Mouse (Mus musculus) embryonic facial prominence, embryonic 11.5 days (tissue): ENCODE measurements around the gene Rbm15. TPM values are rescaled to one million over a fixed set of nuclear protein-coding genes. Genes with fewer than 3 reads are reported as not detected.

Source experiments
- ATAC-seq: fragments of 200-750 bp; cut with Nextera tagmentation; replicated peaks from 2 replicates; pipeline ENCODE4 v1.8.0; 2017; ENCODE audit warnings: low read depth; ENCODE audit not compliant: insufficient number of reproducible peaks, low FRiP score, low TSS enrichment
- DNase-seq: peaks from one replicate; pipeline ENCODE4 v3.0.0-alpha.2; 2015; ENCODE audit warnings: low spot score
- H3K27ac ChIP-seq: fragments of 300-500 bp; sonication (generic); replicated peaks from 2 replicates; pipeline ENCODE4 v1.5.1; 2014; ENCODE audit warnings: mild to moderate bottlenecking, low read depth, low read length, control low read depth
- H3K27me3 ChIP-seq: fragments of 300-500 bp; sonication (generic); 2 replicates; pipeline ENCODE4 v1.6.1; 2014; ENCODE audit warnings: mild to moderate bottlenecking, low read length, moderate library complexity, mixed read lengths; ENCODE audit not compliant: control insufficient read depth, insufficient read depth
- H3K36me3 ChIP-seq: fragments of 300-500 bp; sonication (generic); replicated peaks from 2 replicates; pipeline ENCODE4 v1.6.1; 2014; ENCODE audit warnings: low read depth, mild to moderate bottlenecking, low read length, moderate library complexity, mixed read lengths; ENCODE audit not compliant: control insufficient read depth, insufficient read depth
- H3K4me1 ChIP-seq: fragments of 300-500 bp; sonication (generic); 2 replicates; pipeline ENCODE4 v1.6.1; 2014; ENCODE audit warnings: low read length, mixed read lengths; ENCODE audit not compliant: control insufficient read depth, insufficient read depth
- H3K4me2 ChIP-seq: fragments of 300-500 bp; sonication (generic); 2 replicates; pipeline ENCODE4 v1.6.1; 2014; ENCODE audit warnings: low read depth, mild to moderate bottlenecking, control low read depth, low read length, moderate library complexity
- H3K4me3 ChIP-seq: fragments of 300-500 bp; sonication (generic); 2 replicates; pipeline ENCODE4 v1.5.1; 2014; ENCODE audit warnings: low read depth, low read length, control low read depth
- H3K9ac ChIP-seq: fragments of 300-500 bp; sonication (generic); replicated peaks from 2 replicates; pipeline ENCODE4 v1.6.1; 2014; ENCODE audit warnings: mild to moderate bottlenecking, control low read depth, low read length
- H3K9me3 ChIP-seq: fragments of 300-500 bp; sonication (generic); replicated peaks from 2 replicates; pipeline ENCODE4 v1.6.1; 2016; ENCODE audit warnings: mild to moderate bottlenecking, low read length, inconsistent platforms, mixed read lengths; ENCODE audit not compliant: control insufficient read depth
- WGBS: fragments of 180-500 bp; shearing (Covaris S2); extraction: QIAGEN DNeasy Blood & Tissue Kit; methylation state at CpG from one replicate; pipeline ENCODE4 v1.1.7; 2014; 5-methylcytosine and 5-hydroxymethylcytosine counted together
- polyA plus RNA-seq: library from polyadenylated mRNA; unstranded; fragments of >200 nt; fragmentation: Nextera tagmentation; extraction: Ambion mirVana; gene quantifications from 2 replicates; pipeline ENCODE4 v1.2.1, GENCODE M21; 2014

Gene Rbm15
- polyA plus RNA-seq, 1 experiment from 2014 or later = 20.6 TPM

GRCm38 (mm10) chr3:107343971-107344370 is 10.5 kb upstream of the Rbm15 start:
- Histone ChIP-seq H3K27me3 (no peaks in the 10 kb centered on the region), H3K9me3 (no peaks in the 10 kb centered on the region), H3K27ac (no peak overlapping the region), H3K4me2 (no peak overlapping the region), H3K9ac (no peak overlapping the region), H3K36me3 (no peaks in the 10 kb centered on the region), H3K4me1 (no peaks in the 10 kb centered on the region), H3K4me3 (no peak overlapping the region)
- ATAC-seq = no peak
- 60% methylated on average over 3 of the region's 3 CpGs for WGBS
- no peak for DNase-seq

DNA sequence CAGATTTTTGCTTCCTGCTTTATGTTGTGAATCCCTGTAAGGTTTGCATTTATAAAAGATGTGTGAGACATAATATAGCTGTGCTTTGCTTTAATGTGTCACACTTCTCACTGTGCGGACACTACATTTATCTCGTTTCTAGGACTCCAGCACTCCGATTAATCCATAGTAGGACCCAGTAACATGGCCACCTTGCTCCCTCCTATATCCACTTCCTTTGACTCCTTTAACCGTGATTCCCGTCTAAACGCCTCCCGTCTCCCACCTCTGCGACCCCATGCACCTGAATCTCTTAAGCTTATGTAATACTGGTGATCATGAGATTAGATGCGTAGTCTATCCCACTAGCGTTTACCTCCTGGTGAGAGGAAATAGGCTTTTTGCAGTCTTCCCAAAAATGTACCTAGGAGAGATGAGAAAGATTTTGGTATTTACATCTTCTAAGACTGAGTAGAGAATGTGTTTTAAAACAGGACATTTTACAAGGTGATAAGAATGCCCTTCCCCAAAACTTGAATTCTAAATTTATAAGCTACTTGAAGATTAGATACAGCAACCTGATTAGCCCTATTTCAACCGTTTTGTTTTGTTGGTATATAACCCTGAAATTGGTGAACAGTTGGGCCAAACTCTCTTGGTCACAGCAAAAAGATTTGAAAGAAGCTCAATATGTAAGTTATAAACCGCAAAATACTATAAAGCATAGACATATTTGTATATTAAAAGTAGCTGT is 895 bp upstream of the Rbm15 start:
- Histone ChIP-seq H3K36me3 (peaks cover 5% of the 10 kb centered on the region), H3K4me1 (peaks cover 6% of the 10 kb centered on the region), H3K9ac (peak overlapping the region; percentile 94), H3K27me3 (no peaks in the 10 kb centered on the region), H3K27ac (peak overlapping the region; percentile 97), H3K9me3 (no peaks in the 10 kb centered on the region), H3K4me3 (peak overlapping the region; percentile 95), H3K4me2 (peak overlapping the region; percentile 67)
- DNase-seq = peak; percentile 33
- ATAC-seq = no peak
- WGBS = 12% methylated on average over 12 of the region's 12 CpGs

DNA sequence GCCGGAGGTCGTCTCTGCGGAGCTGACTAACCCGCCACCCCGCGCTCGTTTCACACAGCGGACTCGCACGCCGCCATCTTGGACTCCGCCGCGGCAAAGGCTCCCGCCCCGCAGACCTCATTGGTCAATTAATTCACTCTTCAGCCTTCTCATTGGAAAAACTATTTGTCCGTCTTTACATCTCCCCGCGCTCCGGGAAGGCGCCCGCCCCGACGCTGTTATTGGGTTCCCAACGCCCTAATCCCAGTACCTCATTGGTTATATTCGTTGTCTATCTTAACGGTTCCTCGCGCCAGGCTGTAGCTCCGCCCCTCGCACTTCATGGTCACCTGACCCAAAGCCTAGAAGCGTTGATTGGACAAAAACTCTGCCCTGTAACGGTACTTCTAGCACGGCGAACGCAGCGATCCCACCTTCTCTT is 503 bp downstream of the Rbm15 start:
- peaks cover 5% of the 10 kb centered on the region for H3K36me3 ChIP-seq
- no peaks in the 10 kb centered on the region for H3K27me3 ChIP-seq
- H3K4me1 ChIP-seq = peaks cover 6% of the 10 kb centered on the region
- peak overlapping the region; percentile 74; the same call in 1 of the 2 replicates for H3K4me2 ChIP-seq
- peak overlapping the region; percentile 95 for H3K4me3 ChIP-seq
- DNase-seq = peak; percentile 100
- 0% methylated on average over 37 of the region's 37 CpGs for WGBS
- peak; percentile 96 for ATAC-seq
- peak overlapping the region; percentile 94 for H3K9ac ChIP-seq
- no peaks in the 10 kb centered on the region for H3K9me3 ChIP-seq
- peak overlapping the region; percentile 97 for H3K27ac ChIP-seq

- peak; percentile 4 for ATAC-seq
- H3K27me3 ChIP-seq = no peaks in the 10 kb centered on the region
- DNase-seq = peak; percentile 50
- H3K36me3 ChIP-seq = peaks cover 5% of the 10 kb centered on the region
- H3K4me3 ChIP-seq = peak overlapping the region; percentile 95
- H3K9me3 ChIP-seq = no peaks in the 10 kb centered on the region
- H3K27ac ChIP-seq = peak overlapping the region; percentile 89
- H3K4me2 ChIP-seq = peak overlapping the region; percentile 74
- peaks cover 6% of the 10 kb centered on the region for H3K4me1 ChIP-seq
- peak overlapping the region; percentile 94 for H3K9ac ChIP-seq
- WGBS = under 1% methylated on average over 74 of the region's 75 CpGs
Observed at GRCm38 (mm10) chr3:107332127-107332959, 1.1 kb downstream of the Rbm15 start.

DNA sequence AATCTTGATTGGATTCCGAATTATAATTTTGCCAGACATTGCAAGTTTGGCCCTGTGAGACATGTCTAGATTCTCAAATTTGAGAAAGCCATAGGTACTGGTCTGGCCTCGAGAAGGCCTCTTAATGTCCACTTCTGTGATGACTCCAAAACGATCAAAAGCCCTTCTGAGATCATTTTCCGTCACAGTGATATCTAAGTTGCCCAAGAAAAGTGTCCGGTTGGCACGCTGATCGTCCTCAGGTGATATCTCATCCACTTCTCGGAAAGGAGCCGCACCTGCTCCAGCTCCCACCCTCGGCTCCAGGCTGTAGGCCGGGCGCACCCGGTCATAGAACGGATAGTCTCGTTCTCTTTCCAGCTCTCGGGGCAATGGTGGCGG is 1.7 kb downstream of the Rbm15 start:
- H3K36me3 ChIP-seq = peaks cover 5% of the 10 kb centered on the region
- H3K27me3 ChIP-seq = no peaks in the 10 kb centered on the region
- no peak overlapping the region for H3K27ac ChIP-seq
- 24% methylated on average over 17 of the region's 17 CpGs for WGBS
- H3K9me3 ChIP-seq = no peaks in the 10 kb centered on the region
- peaks cover 6% of the 10 kb centered on the region for H3K4me1 ChIP-seq
- ATAC-seq = no peak
- no peak for DNase-seq
- peak overlapping the region; percentile 94 for H3K9ac ChIP-seq
- peak overlapping the region; percentile 74 for H3K4me2 ChIP-seq
- H3K4me3 ChIP-seq = peak overlapping the region; percentile 95

GRCm38 (mm10) chr3:107330503-107331424 is 2.7 kb downstream of the Rbm15 start:
- DNase-seq = no peak
- 83% methylated on average over 28 of the region's 28 CpGs for WGBS
- H3K9me3 ChIP-seq = no peaks in the 10 kb centered on the region
- peaks cover 5% of the 10 kb centered on the region for H3K36me3 ChIP-seq
- H3K9ac ChIP-seq = no peak overlapping the region
- no peaks in the 10 kb centered on the region for H3K27me3 ChIP-seq
- ATAC-seq = no peak
- H3K4me1 ChIP-seq = peaks cover 6% of the 10 kb centered on the region
- peak overlapping the region; percentile 26; the same call in 1 of the 2 replicates for H3K4me3 ChIP-seq
- no peak overlapping the region for H3K27ac ChIP-seq
- H3K4me2 ChIP-seq = peak overlapping the region; percentile 74

GRCm38 (mm10) chr3:107326442-107326841 is 7.0 kb downstream of the Rbm15 start:
- ATAC-seq (no peak), DNase-seq (no peak)
- Histone ChIP-seq H3K4me1 (peaks cover 5% of the 10 kb centered on the region), H3K4me3 (no peak overlapping the region), H3K27ac (no peak overlapping the region), H3K4me2 (no peak overlapping the region), H3K9ac (no peak overlapping the region), H3K9me3 (no peaks in the 10 kb centered on the region), H3K36me3 (peaks cover 10% of the 10 kb centered on the region), H3K27me3 (no peaks in the 10 kb centered on the region)
- WGBS = 90% methylated on average over 1 of the region's 1 CpGs
